Mouse (Mus musculus): Measurements from ENCODE around the gene Glt6d1. TPM values are rescaled to one million over a fixed set of nuclear protein-coding genes. Genes with fewer than 3 reads are reported as not detected.
"Not testable (repeated sequence)": the region's sequence is repeated elsewhere in the genome, so short reads cannot be mapped to it uniquely, and the experiment has no call there.

Gene Glt6d1
- not detected in 2 replicates for polyA plus RNA-seq (2012; rRNA removed)

DNA sequence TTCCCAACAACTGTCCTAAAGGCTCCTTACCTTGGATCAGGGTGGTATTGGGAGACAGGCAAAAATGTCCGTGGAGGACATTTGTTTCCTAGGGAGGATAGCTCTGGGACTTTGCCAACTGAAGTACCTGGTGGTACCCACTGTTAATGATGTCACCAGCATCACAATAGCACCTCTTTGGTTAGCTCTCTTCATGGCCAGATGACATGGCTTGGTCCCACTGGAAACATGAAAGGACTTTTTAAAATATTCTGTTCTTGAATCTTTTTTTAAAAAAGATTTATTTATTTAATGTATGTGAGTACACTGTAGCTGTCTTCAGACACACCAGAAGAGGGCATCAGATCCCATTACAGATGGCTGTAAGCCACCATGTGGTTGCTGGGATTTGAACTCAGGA, at the start of gene Glt6d1:
Glt6d1 (minus strand) TSS at position 101 of the 400 bp plus-strand sequence.
- DNase-seq (ENCODE audit: low read depth, low spot score), result not testable (repeated sequence)
- 79% methylated on average over 1 of the region's 1 CpGs for WGBS

DNA sequence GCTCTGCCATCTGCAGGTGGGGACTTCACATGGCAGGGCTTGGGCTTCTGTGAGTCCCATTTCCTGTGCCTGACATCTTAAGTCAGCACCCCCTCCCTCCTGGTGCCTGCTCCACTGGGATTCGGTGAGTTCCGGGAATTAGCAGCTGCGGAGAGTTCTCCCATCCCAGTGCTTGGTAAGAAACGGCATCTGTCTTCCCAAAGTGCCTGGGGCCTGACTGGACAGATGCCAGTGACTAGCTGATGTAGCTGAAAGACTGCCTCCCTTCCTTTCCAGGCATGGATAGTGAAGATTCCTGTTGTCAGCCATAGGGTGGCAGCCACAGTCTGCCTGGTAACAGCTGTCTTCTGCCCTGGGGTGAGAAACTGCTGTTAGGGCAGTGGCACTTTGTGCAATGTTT, 49.8 kb upstream of the Glt6d1 start:
- WGBS, result 21% methylated on average over 4 of the region's 4 CpGs

DNA sequence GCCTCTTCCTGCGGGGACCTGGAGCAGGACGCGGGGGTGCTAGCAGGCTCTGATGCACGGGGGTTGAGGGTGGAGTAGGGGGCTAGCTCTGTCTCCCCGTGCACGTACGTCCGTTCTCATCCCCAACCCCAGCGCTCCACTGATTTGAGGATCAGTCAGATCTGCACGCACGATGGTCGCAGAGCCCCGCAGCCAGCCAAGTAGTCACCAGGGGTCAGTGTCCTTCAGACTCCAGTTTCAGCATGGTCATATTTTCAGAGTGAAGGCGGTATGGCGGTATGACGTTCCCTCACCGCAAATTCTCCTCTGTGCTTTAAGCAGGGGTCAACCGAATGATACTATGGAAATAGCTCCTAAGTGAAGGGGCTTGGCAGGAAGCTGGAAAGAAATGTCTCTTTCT, 48.6 kb upstream of the Glt6d1 start:
- no peak for DNase-seq (ENCODE audit: low read depth, low spot score)
- WGBS, result 5% methylated on average over 18 of the region's 18 CpGs

More for the DNA sequence above, 49.8 kb upstream of the Glt6d1 start:
- DNase-seq (ENCODE audit: low read depth, low spot score), result no peak

DNA sequence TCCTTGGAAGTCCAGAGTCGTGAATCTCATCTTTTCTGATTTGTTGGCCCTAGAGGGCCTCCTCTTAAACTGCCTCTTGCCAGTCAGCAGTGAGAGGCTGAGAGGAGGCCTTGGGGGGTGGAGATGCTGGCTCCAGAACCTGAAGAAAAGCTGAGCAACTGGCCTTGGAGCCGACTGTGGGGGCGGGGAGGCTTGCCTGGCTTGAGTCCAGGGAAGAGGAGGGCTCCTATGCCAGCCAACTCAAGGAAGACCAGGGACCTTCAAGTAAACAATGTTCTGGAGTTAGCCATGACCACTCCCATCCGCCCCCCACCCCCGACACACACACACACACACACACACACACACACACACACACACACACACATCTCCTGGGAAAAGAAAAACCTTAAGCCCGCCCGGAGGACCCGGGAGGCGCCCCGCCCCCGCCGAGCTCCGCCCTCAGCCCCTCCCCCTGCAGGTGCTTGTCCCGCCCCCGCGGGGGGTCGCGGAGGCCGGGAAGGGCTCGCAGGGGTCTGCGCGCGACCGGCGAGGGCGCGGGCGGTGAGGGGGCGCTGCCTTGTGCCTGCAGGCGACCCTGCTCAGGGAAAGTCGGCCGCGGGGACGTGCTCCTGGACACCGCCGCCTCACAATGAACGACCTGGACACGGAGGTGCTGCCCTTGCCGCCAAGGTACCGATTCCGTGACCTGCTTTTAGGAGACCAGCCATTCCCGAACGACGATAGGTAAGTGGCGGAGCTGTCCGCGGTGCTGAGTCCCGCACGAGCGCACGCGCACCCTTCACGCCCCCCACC, 47.9 kb upstream of the Glt6d1 start, which contains the start of gene Kcnt1:
Kcnt1 (plus strand) TSS at position 398 of the 795 bp plus-strand sequence.
- 2% methylated on average over 52 of the region's 53 CpGs for WGBS
- no peak for DNase-seq (ENCODE audit: low read depth, low spot score)

DNA sequence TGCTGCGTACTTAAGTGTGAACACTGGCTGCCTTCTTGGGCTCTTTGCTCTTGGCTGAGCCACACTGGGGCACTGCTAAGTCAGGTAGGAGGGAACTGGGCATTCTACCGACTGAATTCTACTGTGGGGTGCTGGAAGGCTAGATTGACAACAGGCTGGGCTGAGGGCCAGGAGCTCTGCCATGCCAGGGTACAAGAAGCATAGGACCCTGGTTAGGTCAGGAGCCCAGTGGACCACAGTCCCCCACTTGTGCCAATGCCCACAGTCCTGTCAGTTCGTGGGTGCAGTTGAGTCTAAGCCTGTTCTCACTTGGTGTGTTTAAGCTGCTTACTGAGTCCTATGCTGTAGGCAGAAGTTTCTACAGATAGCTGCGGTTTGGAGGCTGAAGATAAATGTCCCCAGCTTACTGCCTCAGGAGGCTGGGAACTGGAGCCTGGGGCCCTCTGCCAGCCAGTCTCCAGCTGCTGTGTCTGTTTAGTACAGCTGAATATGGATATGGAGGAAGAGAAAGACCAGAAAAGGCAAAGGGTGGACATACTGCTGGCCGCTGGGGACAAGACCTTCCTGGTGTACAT, 47.1 kb upstream of the Glt6d1 start:
- 58% methylated on average over 5 of the region's 5 CpGs for WGBS
- no peak for DNase-seq (ENCODE audit: low read depth, low spot score)

DNA sequence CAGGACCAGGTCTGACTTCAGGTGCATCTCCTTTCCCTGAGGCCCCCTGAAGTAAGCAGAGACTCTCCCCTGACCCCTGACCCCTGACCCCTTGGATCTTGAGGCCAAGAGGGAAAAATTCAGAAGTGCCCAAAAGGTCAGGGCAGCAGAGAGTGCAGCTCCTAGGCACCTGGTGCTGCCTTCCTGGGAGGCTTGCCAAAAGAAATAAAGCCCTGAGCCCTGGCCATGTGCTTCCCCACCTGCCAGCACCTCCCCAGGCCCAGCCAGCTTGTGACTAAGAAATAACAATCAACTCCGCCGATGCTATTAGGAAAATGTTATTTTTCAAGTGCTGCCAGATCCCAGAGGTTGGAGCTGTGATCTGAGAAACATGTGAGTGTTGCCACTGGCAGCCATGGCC, 46.4 kb upstream of the Glt6d1 start:
- WGBS, result 25% methylated on average over 2 of the region's 2 CpGs
- no peak for DNase-seq (ENCODE audit: low read depth, low spot score)

DNA sequence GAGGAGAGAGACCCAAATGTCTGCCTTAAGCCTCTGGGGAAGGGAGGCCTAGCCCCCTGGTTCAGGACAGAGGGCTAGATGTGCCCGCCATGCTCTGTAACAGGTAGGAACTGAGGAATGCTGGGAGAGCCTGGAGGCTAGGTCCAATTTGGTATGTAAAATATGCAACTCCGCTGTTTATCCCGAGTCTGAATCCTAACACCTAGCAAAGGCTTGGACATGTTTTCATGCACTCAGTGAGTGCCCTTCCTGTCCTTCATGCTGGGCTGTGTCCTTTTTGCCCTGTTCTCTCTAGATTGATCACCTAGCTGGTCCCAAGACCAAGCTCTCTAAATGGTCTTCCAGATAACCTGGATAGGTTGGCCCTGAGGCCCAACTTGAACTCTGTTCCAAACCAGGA, 44.2 kb upstream of the Glt6d1 start:
- DNase-seq (ENCODE audit: low read depth, low spot score), result no peak
- 73% methylated on average over 3 of the region's 3 CpGs for WGBS

DNA sequence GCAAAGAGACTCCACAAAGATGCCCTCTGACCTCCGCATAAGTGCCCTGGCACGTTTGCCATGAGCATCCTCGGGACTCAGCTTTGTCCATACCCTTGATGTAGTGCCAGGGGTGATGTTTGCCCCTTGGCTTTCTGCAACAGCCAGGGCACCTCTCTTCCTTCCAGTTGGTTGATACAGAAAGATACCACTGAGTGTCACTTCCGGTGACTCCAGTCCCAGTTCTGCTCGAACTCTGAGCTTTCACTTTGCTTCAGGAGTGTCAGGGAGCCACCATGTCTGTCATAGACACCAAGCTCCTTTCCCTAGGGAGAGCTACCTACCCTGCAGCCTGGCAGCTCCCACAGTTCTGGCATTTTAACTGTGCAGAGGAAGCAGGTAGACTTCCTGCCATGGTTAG, 38.4 kb upstream of the Glt6d1 start:
- DNase-seq (ENCODE audit: low read depth, low spot score), result no peak
- 72% methylated on average over 5 of the region's 5 CpGs for WGBS

DNA sequence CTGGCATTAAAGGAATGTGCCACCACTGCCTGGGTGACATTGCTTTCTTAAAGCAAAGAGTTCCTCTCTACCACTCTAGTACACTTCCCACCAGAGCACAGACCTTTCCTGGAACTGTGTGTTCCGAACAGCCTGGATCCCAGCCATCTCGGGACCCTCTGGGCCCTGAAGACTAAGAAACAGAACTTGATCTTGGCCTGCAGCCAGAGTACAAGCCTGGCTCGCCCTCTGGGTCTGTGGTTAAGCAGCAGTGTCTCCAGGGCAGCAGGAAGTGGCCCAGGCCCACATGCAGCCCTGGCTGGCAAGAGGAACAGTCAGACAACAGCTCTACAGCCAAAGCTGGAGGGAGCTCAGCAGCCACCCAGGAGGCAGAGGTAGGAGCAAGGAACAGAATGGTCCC, 37.0 kb upstream of the Glt6d1 start:
- DNase-seq (ENCODE audit: low read depth, low spot score), result no peak

DNA sequence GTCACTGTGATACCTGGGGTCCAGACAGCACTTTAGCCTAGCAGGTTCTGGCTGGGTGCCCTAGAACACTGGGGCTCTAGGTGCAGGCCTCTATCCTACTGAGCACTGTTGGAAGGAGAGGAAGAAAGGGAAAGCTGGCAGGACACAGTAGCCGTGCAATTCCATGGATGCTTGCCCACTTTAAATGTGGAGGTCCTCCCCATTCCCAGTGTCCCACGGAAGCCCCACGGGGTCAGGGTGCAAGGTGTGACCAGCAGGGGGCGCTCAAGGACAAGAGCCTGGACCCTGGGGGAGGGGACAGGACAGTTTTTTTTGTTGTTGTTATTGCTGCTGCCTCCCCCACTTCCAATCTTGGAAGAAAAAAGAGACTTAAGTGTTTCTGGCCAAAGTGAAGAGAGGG, 34.7 kb upstream of the Glt6d1 start:
- 20% methylated on average over 4 of the region's 4 CpGs for WGBS
- DNase-seq (ENCODE audit: low read depth, low spot score), result no peak

More for the DNA sequence above, 37.0 kb upstream of the Glt6d1 start:
- 35% methylated on average over 3 of the region's 3 CpGs for WGBS

DNA sequence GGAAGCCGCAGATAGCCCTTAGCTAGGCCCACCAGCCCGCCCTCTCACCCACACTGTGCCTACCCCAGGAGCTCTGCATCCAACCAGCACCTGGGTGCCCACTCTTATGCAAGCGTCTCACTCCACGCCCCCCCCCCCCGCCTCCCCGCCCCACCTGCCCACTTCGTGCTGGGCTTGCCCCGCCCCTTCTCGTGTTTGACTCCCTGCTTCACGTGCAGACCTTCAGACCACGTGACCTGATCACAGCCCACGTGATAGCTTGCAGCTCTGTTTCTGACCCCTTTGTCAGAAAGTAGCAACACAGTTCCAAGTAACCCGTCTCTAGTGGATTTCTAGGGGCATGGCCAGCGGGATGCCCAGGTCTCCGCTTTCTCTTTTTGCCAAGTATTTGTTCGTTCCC, 31.6 kb upstream of the Glt6d1 start, which contains the start of gene Sohlh1:
Sohlh1 (minus strand) TSS at position 23 of the 400 bp plus-strand sequence.
- WGBS, result 67% methylated on average over 16 of the region's 16 CpGs
- no peak for DNase-seq (ENCODE audit: low read depth, low spot score)

DNA sequence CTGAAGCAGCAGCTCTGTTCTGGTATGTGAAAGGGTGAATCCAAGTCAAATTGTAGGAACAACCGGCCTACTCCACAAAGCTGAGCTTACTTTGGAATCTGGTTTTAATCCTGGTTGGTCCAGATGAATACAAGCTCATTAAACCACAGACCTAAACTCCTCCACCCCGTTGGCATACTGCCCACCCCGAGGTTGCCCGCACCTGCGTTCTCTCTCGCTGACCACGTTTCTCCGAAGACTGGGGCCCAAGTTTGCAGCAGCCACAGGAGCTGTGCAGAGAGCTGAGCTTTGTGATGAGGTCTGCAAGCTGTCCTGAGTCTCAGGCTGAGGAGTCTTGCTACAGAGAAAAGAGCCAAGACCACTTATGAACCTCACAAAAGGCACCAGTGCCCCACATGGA, 30.9 kb upstream of the Glt6d1 start:
- no peak for DNase-seq (ENCODE audit: low read depth, low spot score)
- WGBS, result 42% methylated on average over 8 of the region's 8 CpGs

DNA sequence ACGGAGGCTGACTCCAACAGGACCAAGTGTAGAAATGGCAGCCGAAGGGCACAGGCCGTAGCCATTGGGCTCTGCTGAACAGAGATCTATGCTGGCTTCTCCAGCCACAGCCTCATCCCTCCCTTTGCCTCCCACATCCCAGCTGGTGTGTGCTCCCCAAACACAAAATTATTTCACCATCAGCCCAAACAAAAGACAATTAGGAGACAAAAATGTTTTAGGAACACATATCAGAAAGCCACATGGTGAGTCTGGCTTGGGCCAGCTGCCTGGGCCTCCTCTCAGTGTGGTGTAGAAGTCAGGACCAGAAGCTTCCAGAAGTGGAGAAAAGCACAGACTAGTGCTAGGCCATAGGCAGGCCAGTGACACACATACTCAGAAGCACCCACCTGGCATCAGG, 28.4 kb upstream of the Glt6d1 start:
- WGBS, result 81% methylated on average over 3 of the region's 3 CpGs
- DNase-seq (ENCODE audit: low read depth, low spot score), result no peak

DNA sequence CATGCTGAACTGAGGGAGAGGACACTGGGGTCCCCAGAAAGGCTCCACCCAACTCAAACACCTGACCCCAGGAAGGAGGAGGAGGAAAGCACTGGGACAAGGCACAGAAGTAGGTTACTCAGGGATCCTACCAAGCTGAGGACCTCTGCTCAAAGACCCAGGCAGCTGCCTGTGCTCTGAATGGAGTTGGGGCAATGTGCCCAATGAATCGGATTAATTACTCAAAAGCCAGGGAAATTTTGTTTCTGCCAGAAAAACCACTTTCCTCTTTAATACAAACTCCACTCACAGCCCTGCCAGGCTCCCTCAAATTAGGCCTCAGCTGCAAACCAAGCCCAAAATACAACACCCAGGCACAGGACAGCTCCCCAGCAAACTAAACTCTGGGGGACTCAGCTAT, 27.1 kb upstream of the Glt6d1 start:
- WGBS, result 68% methylated on average over 1 of the region's 1 CpGs
- DNase-seq (ENCODE audit: low read depth, low spot score), result no peak

DNA sequence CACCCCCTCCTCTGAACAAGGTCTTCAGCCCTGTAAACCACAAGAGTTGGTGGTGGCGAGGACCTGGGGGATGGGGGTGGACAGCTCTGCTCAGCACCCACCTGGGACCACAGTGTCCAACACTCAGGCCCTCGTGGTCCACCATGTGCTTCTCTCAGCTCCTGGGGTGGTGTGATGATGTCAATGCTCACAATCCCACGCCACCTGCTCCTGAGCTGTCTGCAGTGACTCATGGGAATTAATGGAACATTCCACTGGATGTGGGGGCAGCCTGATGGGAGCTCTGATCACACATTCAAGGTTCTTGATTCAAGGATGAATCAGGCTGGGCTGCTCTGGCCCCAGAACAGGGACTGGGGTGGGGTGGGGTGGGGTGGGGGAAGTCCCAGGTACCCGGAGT, 26.5 kb upstream of the Glt6d1 start:
- WGBS, result 53% methylated on average over 4 of the region's 4 CpGs

DNA sequence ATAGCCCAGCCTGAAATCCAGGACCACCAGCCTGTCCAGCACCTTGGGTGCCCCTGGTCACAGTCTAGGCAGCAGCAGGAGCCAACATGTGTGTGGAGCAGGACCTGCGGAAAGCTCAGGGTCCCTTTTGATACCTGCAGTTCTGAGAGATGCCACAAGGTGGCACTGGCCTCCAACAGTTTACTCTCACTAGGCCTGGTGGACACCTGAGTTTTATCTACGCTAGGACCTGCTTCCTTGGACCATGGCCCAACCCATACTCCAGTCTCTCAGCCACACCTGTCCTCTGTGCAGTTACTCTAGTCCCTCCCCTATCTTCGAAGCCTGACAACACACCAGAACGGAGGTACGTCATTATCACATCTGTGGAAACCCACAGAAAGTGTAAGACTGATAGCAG, 20.6 kb upstream of the Glt6d1 start:
- peak; percentile 66 for DNase-seq (ENCODE audit: low read depth, low spot score)
- WGBS, result 18% methylated on average over 5 of the region's 5 CpGs

More for the DNA sequence above, 26.5 kb upstream of the Glt6d1 start:
- no peak for DNase-seq (ENCODE audit: low read depth, low spot score)

DNA sequence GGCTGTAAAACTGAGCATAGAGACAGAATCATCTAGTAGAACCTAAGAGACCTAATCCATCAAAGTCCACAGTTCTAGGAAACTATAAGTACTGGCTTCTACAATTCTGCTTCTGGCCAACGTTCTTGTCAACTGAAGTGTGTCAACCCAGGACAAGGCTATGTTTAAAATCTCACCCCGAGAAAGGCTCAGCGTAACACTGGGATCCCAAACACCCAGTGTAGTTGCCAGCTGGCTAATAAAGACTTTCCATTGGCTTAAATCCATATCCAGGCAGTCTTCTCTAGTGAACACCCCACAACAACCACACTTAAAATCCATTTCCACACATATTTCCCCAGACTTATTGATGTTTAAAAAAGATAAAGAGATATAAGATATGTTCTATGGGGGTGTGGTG, 15.1 kb upstream of the Glt6d1 start:
- 63% methylated on average over 3 of the region's 3 CpGs for WGBS
- no peak for DNase-seq (ENCODE audit: low read depth, low spot score)

DNA sequence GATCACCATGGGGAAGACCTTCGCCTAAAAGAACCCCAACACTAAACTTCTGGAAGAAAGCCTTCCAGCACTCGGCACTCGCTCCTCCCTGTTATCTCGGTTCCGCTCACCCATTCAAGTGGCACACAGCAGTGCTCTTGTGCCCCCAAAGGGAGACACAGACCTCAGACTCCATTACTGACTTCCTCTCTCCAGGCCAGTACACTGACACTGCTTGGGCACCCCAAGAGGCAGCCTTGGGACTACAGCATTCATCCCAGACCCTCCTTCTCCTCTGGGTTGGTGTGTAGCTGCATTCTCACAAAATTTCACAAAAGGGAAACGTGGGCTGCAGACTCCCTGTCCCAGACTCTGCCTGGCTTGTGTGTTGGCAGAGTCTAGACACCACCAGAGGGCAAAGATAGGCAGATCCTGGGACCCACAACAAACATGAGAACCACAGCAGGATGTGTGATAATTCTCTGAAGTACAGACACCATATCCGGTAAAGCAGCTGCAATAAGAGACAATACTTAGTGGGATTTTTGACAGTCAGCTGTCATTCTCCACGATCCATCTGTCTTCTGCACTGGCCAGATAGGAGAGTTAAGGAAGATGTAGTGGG, 12.8 kb upstream of the Glt6d1 start:
- WGBS, result 69% methylated on average over 8 of the region's 8 CpGs
- DNase-seq (ENCODE audit: low read depth, low spot score), result no peak

DNA sequence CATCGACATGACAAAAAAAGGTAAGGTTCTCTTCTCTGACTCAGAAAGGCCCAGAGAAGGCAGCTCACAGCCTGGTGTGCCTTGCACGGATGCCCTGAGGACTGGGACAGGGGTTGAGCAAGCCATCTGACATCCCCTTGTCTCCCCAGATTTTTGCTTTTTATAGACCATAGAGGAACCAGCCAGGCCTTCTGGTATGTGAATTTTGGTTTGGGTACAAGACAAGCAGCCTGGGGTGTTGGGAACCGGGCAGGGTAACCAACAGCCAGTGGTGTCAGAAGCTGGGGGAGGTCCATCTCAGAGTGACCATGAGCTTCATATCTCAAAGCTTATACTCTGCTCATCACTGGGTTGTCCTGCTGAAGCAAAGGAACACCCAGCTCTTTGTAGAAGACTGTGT, 9.1 kb upstream of the Glt6d1 start:
- 85% methylated on average over 3 of the region's 3 CpGs for WGBS
- no peak for DNase-seq (ENCODE audit: low read depth, low spot score)

DNA sequence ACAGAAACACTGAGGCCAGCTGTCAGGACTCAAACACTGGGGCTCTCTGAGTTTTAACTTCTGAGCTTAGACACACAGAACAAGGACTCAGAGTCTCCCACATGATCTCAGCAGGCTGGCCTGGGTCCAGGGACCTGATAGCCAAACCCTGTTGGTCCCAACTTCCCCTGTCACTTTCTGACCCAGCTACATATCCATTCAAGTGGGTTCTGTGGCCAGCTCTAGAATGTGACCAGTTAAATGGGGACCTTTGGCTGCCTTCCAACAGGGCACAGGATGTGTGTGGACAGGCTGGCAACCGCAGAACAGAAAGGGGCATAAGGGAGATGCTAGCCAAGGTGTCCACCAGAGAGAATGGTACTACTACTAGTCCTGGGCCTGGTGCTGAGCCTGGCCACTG, 7.2 kb upstream of the Glt6d1 start, which contains the start of gene Lcn9:
Lcn9 (plus strand) TSS at position 348 of the 400 bp plus-strand sequence.
- 81% methylated on average over 1 of the region's 1 CpGs for WGBS
- no peak for DNase-seq (ENCODE audit: low read depth, low spot score)

DNA sequence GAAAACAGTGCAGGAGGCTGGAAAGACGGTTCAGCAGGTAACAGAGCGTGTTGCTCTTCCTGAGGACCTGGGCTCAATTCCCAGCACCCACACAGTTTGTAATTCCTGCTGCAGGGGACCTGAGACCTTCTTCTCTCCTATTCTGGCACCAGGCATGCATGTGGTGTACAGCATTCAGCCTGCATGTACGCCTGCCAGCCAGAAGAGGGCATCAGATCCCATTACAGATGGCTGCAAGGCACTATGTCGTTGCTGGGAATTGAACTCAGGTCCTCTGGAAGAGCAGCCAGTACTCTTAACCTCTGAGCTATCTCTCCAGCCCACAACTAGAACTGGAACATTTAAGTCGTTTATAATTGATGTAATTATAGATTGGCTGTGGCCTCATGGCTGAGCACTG, 2.3 kb downstream of the Glt6d1 start:
- WGBS, result 83% methylated on average over 5 of the region's 5 CpGs
- DNase-seq (ENCODE audit: low read depth, low spot score), result no peak
